Mouse (Mus musculus) erythroblast, embryonic 14.5 days (primary cell): ENCODE data around the gene Dhrs7c. TPM values are rescaled to one million over a fixed set of nuclear protein-coding genes. Genes with fewer than 3 reads are reported as not detected.

Experiments used
- H3K27me3 ChIP-seq: 2 replicates; pipeline ENCODE4 v1.6.1; 2012; ENCODE audit warnings: inconsistent platforms; ENCODE audit not compliant: control insufficient read depth
- H3K36me3 ChIP-seq: 2 replicates; pipeline ENCODE4 v1.6.1; 2012; ENCODE audit warnings: mild to moderate bottlenecking, inconsistent platforms; ENCODE audit not compliant: control insufficient read depth
- H3K4me1 ChIP-seq: 2 replicates; pipeline ENCODE4 v1.6.1; 2012; ENCODE audit warnings: inconsistent platforms; ENCODE audit not compliant: control insufficient read depth
- H3K4me3 ChIP-seq: replicated peaks from 2 replicates; pipeline ENCODE3; 2012; ENCODE audit warnings: moderate library complexity, mild to moderate bottlenecking, inconsistent platforms
- H3K9me3 ChIP-seq: 2 replicates; pipeline ENCODE4 v1.6.1; 2012; ENCODE audit warnings: low read length, inconsistent platforms, mixed read lengths; ENCODE audit not compliant: control insufficient read depth
- GATA1 ChIP-seq: IDR thresholded peaks from 2 replicates; pipeline ENCODE4 v1.6.1; 2012; ENCODE audit warnings: low read length, inconsistent platforms, mixed read lengths
- TAL1 ChIP-seq: IDR thresholded peaks from 3 replicates; pipeline ENCODE4 v1.6.1; 2012; ENCODE audit warnings: low read length, inconsistent platforms, mixed read lengths
- polyA plus RNA-seq: library from polyadenylated mRNA; stranded (reverse); fragments of >175 nt; gene quantifications from 2 replicates; pipeline ENCODE4 v1.2.3, GENCODE M21; 2012

The Dhrs7c gene
- polyA plus RNA-seq, 1 experiment, result not detected

GRCm38 (mm10) chr11:67831820-67832219, 33.8 kb downstream of the Dhrs7c start:
- H3K36me3 ChIP-seq, result no peaks in the 10 kb centered on the region
- TF ChIP-seq TAL1 (no peak), GATA1 (no peak)
- no peaks in the 10 kb centered on the region for H3K9me3 ChIP-seq
- H3K4me3 ChIP-seq, result no peak overlapping the region
- no peaks in the 10 kb centered on the region for H3K4me1 ChIP-seq
- no peaks in the 10 kb centered on the region for H3K27me3 ChIP-seq

- no peaks in the 10 kb centered on the region for H3K36me3 ChIP-seq
- TF ChIP-seq TAL1 (no peak), GATA1 (no peak)
- H3K4me1 ChIP-seq, result no peaks in the 10 kb centered on the region
- H3K27me3 ChIP-seq, result no peaks in the 10 kb centered on the region
- no peaks in the 10 kb centered on the region for H3K9me3 ChIP-seq
- no peak overlapping the region for H3K4me3 ChIP-seq
Observed at GRCm38 (mm10) chr11:67835408-67836078, 37.6 kb downstream of the Dhrs7c start.

- H3K36me3 ChIP-seq, result no peaks in the 10 kb centered on the region
- H3K27me3 ChIP-seq, result no peaks in the 10 kb centered on the region
- no peaks in the 10 kb centered on the region for H3K4me1 ChIP-seq
- no peaks in the 10 kb centered on the region for H3K9me3 ChIP-seq
- no peak for TF ChIP-seq TAL1
- no peak for TF ChIP-seq GATA1
- no peak overlapping the region for H3K4me3 ChIP-seq
Observed at GRCm38 (mm10) chr11:67839810-67840209, 41.8 kb downstream of the Dhrs7c start.

GRCm38 (mm10) chr11:67845193-67845592, 47.2 kb downstream of the Dhrs7c start:
- no peak for TF ChIP-seq GATA1
- TF ChIP-seq TAL1, result no peak
- Histone ChIP-seq H3K27me3 (no peaks in the 10 kb centered on the region), H3K9me3 (no peaks in the 10 kb centered on the region)

GRCm38 (mm10) chr11:67851770-67852169, 53.8 kb downstream of the Dhrs7c start:
- Histone ChIP-seq H3K36me3 (no peaks in the 10 kb centered on the region), H3K4me1 (no peaks in the 10 kb centered on the region), H3K9me3 (no peaks in the 10 kb centered on the region), H3K4me3 (no peak overlapping the region), H3K27me3 (no peaks in the 10 kb centered on the region)
- TF ChIP-seq TAL1 (no peak), GATA1 (no peak)

More at GRCm38 (mm10) chr11:67845193-67845592, 47.2 kb downstream of the Dhrs7c start:
- H3K36me3 ChIP-seq, result no peaks in the 10 kb centered on the region
- no peak overlapping the region for H3K4me3 ChIP-seq
- H3K4me1 ChIP-seq, result no peaks in the 10 kb centered on the region

GRCm38 (mm10) chr11:67853996-67854395, 56.0 kb downstream of the Dhrs7c start:
- Histone ChIP-seq H3K4me3 (no peak overlapping the region), H3K36me3 (no peaks in the 10 kb centered on the region), H3K4me1 (no peaks in the 10 kb centered on the region), H3K27me3 (no peaks in the 10 kb centered on the region), H3K9me3 (no peaks in the 10 kb centered on the region)
- no peak for TF ChIP-seq TAL1

- H3K36me3 ChIP-seq, result no peaks in the 10 kb centered on the region
- H3K9me3 ChIP-seq, result no peaks in the 10 kb centered on the region
- H3K27me3 ChIP-seq, result no peaks in the 10 kb centered on the region
- no peak overlapping the region for H3K4me3 ChIP-seq
- H3K4me1 ChIP-seq, result no peaks in the 10 kb centered on the region
- TF ChIP-seq GATA1 (no peak), TAL1 (no peak)
Observed at GRCm38 (mm10) chr11:67855035-67855434, 57.0 kb downstream of the Dhrs7c start.

- no peak for TF ChIP-seq TAL1
- no peak for TF ChIP-seq GATA1
- H3K36me3 ChIP-seq, result no peaks in the 10 kb centered on the region
- H3K9me3 ChIP-seq, result no peaks in the 10 kb centered on the region
- peaks cover 4% of the 10 kb centered on the region for H3K27me3 ChIP-seq
- H3K4me3 ChIP-seq, result no peak overlapping the region
- no peaks in the 10 kb centered on the region for H3K4me1 ChIP-seq
Observed at GRCm38 (mm10) chr11:67858518-67858917, 60.5 kb downstream of the Dhrs7c start.

GRCm38 (mm10) chr11:67860743-67861398, 62.9 kb downstream of the Dhrs7c start:
- no peaks in the 10 kb centered on the region for H3K9me3 ChIP-seq
- TF ChIP-seq GATA1 (no peak), TAL1 (no peak)
- no peak overlapping the region for H3K4me3 ChIP-seq
- H3K36me3 ChIP-seq, result no peaks in the 10 kb centered on the region
- H3K27me3 ChIP-seq, result peaks cover 4% of the 10 kb centered on the region
- no peaks in the 10 kb centered on the region for H3K4me1 ChIP-seq

GRCm38 (mm10) chr11:67861399-67861838, 63.4 kb downstream of the Dhrs7c start:
- no peak for TF ChIP-seq TAL1
- no peak for TF ChIP-seq GATA1
- Histone ChIP-seq H3K4me3 (no peak overlapping the region), H3K36me3 (no peaks in the 10 kb centered on the region), H3K27me3 (peaks cover 4% of the 10 kb centered on the region), H3K4me1 (no peaks in the 10 kb centered on the region), H3K9me3 (no peaks in the 10 kb centered on the region)
